Mouse (Mus musculus) forebrain, postnatal 0 days (tissue): ENCODE measurements around the gene Slc13a2. TPM values are rescaled to one million over a fixed set of nuclear protein-coding genes. Genes with fewer than 3 reads are reported as not detected.

Experiments used
- ATAC-seq: fragments of 200-750 bp; cut with Nextera tagmentation; 2 replicates; pipeline ENCODE4 v1.8.0; 2017; ENCODE audit warnings: mild to moderate bottlenecking, moderate library complexity
- DNase-seq: peaks from one replicate; pipeline ENCODE4 v3.0.0-alpha.2; 2015
- H3K27ac ChIP-seq: fragments of 300-500 bp; sonication (generic); 2 replicates; pipeline ENCODE4 v1.5.1; 2014; ENCODE audit warnings: low read depth, mild to moderate bottlenecking, antibody characterized with exemption, low read length, moderate library complexity, mixed read lengths
- H3K27me3 ChIP-seq: fragments of 300-500 bp; sonication (generic); 2 replicates; pipeline ENCODE4 v1.6.1; 2014; ENCODE audit warnings: mild to moderate bottlenecking, low read length, mixed read lengths; ENCODE audit not compliant: insufficient read depth
- H3K36me3 ChIP-seq: fragments of 300-500 bp; sonication (generic); 2 replicates; pipeline ENCODE4 v1.6.1; 2014; ENCODE audit warnings: mild to moderate bottlenecking, moderate library complexity; ENCODE audit not compliant: insufficient read depth
- H3K4me1 ChIP-seq: fragments of 300-500 bp; sonication (generic); 2 replicates; pipeline ENCODE4 v1.6.1; 2014; ENCODE audit warnings: antibody characterized with exemption; ENCODE audit not compliant: insufficient read depth
- H3K4me2 ChIP-seq: fragments of 300-500 bp; sonication (generic); 2 replicates; pipeline ENCODE4 v1.6.1; 2014; ENCODE audit warnings: low read depth, mild to moderate bottlenecking, moderate library complexity
- H3K4me3 ChIP-seq: fragments of 300-500 bp; sonication (generic); 2 replicates; pipeline ENCODE4 v1.5.1; 2014; ENCODE audit warnings: low read depth, low read length, mixed read lengths
- H3K9ac ChIP-seq: fragments of 300-500 bp; sonication (generic); 2 replicates; pipeline ENCODE4 v1.6.1; 2014; ENCODE audit warnings: mild to moderate bottlenecking
- H3K9me3 ChIP-seq: fragments of 300-500 bp; sonication (generic); 2 replicates; pipeline ENCODE4 v1.6.1; 2016; ENCODE audit warnings: low read length
- CTCF ChIP-seq: sonication (generic); IDR thresholded peaks from 2 replicates; pipeline ENCODE4 v1.5.1; 2016; ENCODE audit warnings: antibody characterized with exemption, control low read depth, low read depth
- WGBS: fragments of 180-500 bp; shearing (Covaris S2); extraction: QIAGEN DNeasy Blood & Tissue Kit; methylation state at CpG from one replicate; pipeline ENCODE4 v1.1.7; 2014; 5-methylcytosine and 5-hydroxymethylcytosine counted together
- polyA plus RNA-seq: library from polyadenylated mRNA; unstranded; fragments of >200 nt; fragmentation: Nextera tagmentation; extraction: Ambion mirVana; gene quantifications from 2 replicates; pipeline ENCODE4 v1.2.1, GENCODE M21; 2015
- total RNA-seq: library from RNA; depleted of rRNA; stranded (reverse); fragments of >200 nt; gene quantifications from 2 replicates; pipeline ENCODE4 v1.2.3, GENCODE M21; 2014

The Slc13a2 gene
- total and polyA plus RNA-seq, 2 experiments from 2014 or later: not detected

DNA sequence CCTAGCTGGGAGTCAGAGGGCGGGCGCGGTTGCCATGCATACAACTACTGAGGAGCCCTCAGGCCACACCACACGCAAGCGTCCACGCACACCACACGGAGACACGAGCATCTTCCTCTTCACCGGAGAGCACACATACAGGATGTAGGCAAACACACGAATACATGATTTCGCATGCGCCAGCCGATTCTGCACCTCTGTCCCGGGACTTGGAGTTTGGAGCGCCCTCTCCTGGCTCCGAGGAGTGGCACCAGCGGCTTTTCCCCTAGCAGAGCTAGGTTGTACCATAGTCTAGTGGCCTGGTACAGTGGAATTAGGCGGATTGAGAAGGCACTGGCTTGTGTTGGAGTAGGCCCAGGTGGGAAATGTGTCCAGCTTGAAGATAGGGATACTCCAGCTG lies 24.6 kb downstream of the Slc13a2 start:
- DNase-seq (peak; percentile 81), ATAC-seq (peak; percentile 79)
- Histone ChIP-seq H3K4me2 (peak overlapping the region; percentile 35), H3K4me3 (no peak overlapping the region), H3K9me3 (no peaks in the 10 kb centered on the region), H3K9ac (no peak overlapping the region), H3K27me3 (no peaks in the 10 kb centered on the region; the same call in 1 of the 2 replicates), H3K4me1 (0 out of 2 replicates have a peak, but pooled peaks cover 4% of the 10 kb centered on the region), H3K27ac (no peak overlapping the region), H3K36me3 (no peaks in the 10 kb centered on the region)
- peak; percentile 74 for TF ChIP-seq CTCF
- 10% methylated on average over 18 of the region's 18 CpGs for WGBS

DNA sequence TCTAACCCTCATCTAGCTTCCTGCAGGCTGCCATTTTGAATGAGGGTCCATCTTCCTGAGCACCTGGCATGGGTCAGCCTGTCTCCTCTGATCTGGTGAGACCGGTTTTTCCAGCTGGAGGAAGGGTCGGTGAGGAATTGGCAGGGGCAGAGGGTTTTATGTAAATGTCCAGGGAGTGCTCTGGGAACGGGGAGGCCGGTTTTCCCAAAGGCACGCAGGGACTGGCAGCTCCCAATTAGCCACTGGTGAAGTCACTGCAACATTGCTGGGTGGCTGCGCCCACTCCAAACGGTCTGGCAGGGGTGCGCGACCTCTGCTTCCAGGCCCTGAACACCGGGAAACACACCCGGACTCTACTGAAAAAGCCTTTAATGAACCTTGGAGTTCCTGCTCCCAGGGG lies 25.1 kb downstream of the Slc13a2 start:
- WGBS: 36% methylated on average over 11 of the region's 11 CpGs
- Histone ChIP-seq H3K4me3 (no peak overlapping the region), H3K27ac (no peak overlapping the region), H3K27me3 (no peaks in the 10 kb centered on the region; the same call in 1 of the 2 replicates), H3K9ac (no peak overlapping the region), H3K36me3 (no peaks in the 10 kb centered on the region), H3K9me3 (no peaks in the 10 kb centered on the region), H3K4me1 (0 out of 2 replicates have a peak, but pooled peaks cover 4% of the 10 kb centered on the region), H3K4me2 (peak overlapping the region; percentile 35)
- DNase-seq (no peak), ATAC-seq (no peak)
- TF ChIP-seq CTCF: no peak

DNA sequence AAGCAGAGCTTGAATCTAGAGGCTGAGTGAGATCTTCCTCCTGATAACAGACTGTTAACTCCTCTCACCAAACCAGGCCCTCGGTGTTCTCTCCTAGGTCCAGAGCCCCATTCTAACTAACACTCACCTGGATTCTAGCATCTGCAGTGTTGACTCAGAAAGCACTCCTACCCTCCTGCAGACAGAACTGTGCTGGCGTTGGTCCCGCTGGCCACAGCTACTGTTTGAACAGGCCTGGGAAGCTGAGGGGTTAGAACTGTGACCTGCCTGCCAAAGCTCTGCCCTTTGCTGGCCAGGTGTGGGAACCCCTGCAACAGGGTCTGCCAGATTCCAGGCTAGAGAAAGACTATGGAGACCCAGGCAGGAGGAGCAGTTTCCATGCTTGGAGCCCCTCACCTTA lies 29.3 kb downstream of the Slc13a2 start:
- no peak for ATAC-seq
- H3K4me1 ChIP-seq: 0 out of 2 replicates have a peak, but pooled peaks cover 4% of the 10 kb centered on the region
- DNase-seq: no peak
- no peak for TF ChIP-seq CTCF
- no peak overlapping the region for H3K27ac ChIP-seq
- no peaks in the 10 kb centered on the region for H3K9me3 ChIP-seq
- H3K4me3 ChIP-seq: no peak overlapping the region
- no peak overlapping the region for H3K4me2 ChIP-seq
- H3K36me3 ChIP-seq: no peaks in the 10 kb centered on the region
- WGBS: 89% methylated on average over 3 of the region's 3 CpGs
- no peaks in the 10 kb centered on the region for H3K27me3 ChIP-seq
- no peak overlapping the region for H3K9ac ChIP-seq

DNA sequence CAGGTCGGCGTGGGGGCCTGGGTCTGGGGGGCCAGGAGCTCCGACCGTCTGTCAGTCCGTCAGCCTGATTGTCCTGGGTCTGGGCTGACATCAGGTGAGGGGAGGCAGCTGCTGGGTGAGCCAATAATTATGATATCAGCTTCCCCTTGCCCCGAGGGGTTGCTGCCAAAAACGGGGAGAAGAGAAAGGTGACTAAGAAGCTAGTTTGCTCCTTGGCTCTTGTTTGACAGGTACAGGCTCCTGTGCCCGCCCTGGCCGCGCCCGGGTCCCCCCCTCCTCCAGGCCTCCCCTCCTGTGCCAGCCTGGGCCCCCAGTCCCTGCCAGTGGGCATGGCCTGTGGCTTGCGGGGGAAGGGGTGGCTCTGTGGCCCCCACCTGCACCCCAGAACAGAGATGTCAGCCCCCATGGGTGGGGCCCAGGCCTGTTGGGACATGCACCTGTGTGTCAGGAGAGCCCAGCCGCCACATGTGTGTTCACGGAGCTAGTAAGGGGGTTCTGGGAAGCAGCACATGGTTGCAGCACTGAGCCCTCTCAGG lies 35.4 kb downstream of the Slc13a2 start, which contains the start of gene Foxn1:
Foxn1 (minus strand) TSS at position 51 of the 536 bp plus-strand sequence.
- H3K27ac ChIP-seq: no peak within 1 kb of the TSS
- H3K4me1 ChIP-seq: no peaks in the 10 kb centered on the region
- 87% methylated on average over 14 of the region's 14 CpGs for WGBS
- no peaks in the 10 kb centered on the region for H3K9me3 ChIP-seq
- no peak within 1 kb of the TSS for H3K4me3 ChIP-seq
- H3K4me2 ChIP-seq: no peak within 1 kb of the TSS
- no peak for DNase-seq
- no peak within 1 kb of the TSS for H3K9ac ChIP-seq
- no peaks in the 10 kb centered on the region for H3K27me3 ChIP-seq
- no peaks in the 10 kb centered on the region for H3K36me3 ChIP-seq
- no peak for TF ChIP-seq CTCF
- ATAC-seq: no peak

DNA sequence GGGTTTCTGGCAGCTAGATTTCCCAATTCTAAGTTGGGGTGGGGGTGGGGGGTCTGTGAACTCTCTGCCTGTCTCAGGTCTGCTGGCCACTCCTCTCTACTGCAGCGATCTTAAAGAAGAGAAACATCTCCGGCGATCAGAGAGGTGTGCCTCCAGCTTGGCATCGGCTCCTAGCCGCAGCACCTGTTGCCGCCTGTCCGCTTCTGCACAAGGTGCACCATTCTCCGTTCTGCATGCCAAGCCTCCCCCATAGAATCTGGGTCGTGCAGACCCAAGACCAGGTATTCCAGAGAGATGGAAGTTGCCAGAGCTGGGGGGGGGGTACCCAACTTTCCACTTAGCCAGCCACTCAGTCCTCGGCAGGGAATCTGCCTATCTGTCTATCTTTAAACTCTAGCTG lies 36.2 kb downstream of the Slc13a2 start:
- ATAC-seq (no peak), DNase-seq (no peak)
- Histone ChIP-seq H3K9ac (no peak overlapping the region), H3K27ac (no peak overlapping the region), H3K27me3 (no peaks in the 10 kb centered on the region), H3K4me1 (no peaks in the 10 kb centered on the region), H3K4me2 (no peak overlapping the region), H3K4me3 (no peak overlapping the region), H3K9me3 (no peaks in the 10 kb centered on the region), H3K36me3 (no peaks in the 10 kb centered on the region)
- WGBS: 92% methylated on average over 10 of the region's 10 CpGs
- TF ChIP-seq CTCF: no peak

DNA sequence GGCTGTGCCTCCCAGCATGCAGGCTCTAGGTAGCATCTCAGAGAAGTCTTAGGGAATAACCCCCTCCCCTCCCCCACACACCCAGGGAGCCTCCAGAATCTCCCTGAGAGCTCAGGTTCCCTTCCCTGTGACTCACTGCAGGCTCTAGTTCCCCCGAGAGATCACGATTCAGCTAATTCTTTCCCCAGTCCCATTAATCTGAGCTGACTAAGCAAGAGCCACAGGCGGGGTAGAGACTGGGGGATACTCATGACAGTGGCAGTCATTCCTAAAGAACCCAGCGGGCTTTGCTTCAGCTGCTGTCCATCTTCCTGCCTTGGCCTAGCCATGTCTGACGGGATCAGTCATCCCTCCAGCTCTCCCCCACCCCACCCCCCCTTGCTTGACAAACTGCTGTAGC lies 39.3 kb downstream of the Slc13a2 start:
- no peaks in the 10 kb centered on the region for H3K36me3 ChIP-seq
- no peak overlapping the region for H3K9ac ChIP-seq
- no peaks in the 10 kb centered on the region for H3K9me3 ChIP-seq
- no peak overlapping the region for H3K27ac ChIP-seq
- ATAC-seq: no peak
- no peak overlapping the region for H3K4me2 ChIP-seq
- H3K27me3 ChIP-seq: no peaks in the 10 kb centered on the region
- no peak for DNase-seq
- 28% methylated on average over 5 of the region's 5 CpGs for WGBS
- no peak overlapping the region for H3K4me3 ChIP-seq
- no peak for TF ChIP-seq CTCF
- H3K4me1 ChIP-seq: no peaks in the 10 kb centered on the region

DNA sequence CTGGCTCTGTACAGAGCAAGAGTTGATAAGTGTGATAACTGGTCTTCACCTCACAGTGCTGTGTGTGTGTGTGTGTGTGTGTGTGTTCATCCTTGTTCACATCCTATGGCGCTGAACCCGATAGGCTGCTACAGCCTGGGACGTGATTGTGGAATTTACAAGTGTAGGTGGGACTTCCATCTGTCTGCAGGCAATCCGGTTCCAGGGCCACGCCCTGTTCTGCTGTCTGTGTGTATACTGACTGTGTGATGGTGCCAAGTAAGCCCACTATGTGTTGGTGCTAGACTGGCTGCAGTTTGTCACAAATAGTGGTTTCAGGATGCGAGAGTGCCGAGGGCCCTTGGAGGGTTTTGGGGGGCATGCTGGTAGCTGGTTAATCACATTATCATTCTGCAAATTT lies 39.7 kb downstream of the Slc13a2 start:
- Histone ChIP-seq H3K9ac (no peak overlapping the region), H3K9me3 (no peaks in the 10 kb centered on the region), H3K4me1 (no peaks in the 10 kb centered on the region), H3K36me3 (no peaks in the 10 kb centered on the region), H3K4me3 (no peak overlapping the region), H3K27ac (no peak overlapping the region), H3K27me3 (no peaks in the 10 kb centered on the region), H3K4me2 (no peak overlapping the region)
- 81% methylated on average over 7 of the region's 7 CpGs for WGBS
- no peak for TF ChIP-seq CTCF
- DNase-seq (no peak), ATAC-seq (no peak)
